Mouse (Mus musculus): ENCODE data around the gene Asb15.

Asb15 gene

DNA sequence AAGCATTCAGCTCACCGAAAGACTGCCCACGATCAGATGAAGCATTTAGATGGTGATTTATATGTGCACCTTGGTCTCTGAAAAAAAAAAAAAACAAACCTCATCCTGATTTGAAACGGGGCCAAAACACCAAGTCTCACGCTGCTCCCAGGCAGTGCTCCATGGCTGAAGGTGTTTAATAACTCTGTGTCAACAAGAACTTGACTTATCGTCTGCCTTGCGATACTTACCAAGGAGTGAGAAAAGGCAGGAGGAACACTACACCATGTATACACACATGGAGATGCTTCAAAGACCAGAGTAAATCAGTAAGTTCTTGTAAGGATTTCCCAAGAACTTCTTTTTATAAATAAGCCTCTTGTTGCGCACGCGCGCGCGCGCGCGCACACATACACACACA is 79.6 kb downstream of the Asb15 start:
- no peak for DNase-seq (ENCODE audit: low spot score in 2 of 2)

- DNase-seq (ENCODE audit: low spot score in 2 of 2), result no peak
These were observed 80.2 kb downstream of the Asb15 start for GRCm38 (mm10) chr6:24608129-24608528.

GRCm38 (mm10) chr6:24608682-24609081 is 80.7 kb downstream of the Asb15 start:
- DNase-seq (ENCODE audit: low spot score in 2 of 2), result no peak

DNA sequence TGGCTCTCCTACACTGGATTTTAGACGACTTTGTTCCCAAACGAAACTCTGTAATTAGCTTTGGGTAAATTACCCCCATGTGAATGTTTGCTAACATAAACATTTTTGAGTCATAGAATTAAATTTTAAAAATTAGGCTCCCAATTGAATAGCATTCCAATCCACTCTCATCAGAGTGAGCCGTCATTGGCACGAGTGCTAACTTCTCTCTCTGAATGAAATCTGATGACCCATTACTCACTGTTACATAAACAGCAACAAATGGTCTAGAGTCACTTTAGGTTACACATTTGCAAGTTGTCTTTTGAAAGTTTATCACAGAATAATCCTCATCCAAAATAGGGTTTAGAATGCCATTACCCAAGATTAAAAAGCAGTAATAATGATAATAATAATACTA is 81.6 kb downstream of the Asb15 start:
- DNase-seq (ENCODE audit: low spot score in 2 of 2), result no peak

DNA sequence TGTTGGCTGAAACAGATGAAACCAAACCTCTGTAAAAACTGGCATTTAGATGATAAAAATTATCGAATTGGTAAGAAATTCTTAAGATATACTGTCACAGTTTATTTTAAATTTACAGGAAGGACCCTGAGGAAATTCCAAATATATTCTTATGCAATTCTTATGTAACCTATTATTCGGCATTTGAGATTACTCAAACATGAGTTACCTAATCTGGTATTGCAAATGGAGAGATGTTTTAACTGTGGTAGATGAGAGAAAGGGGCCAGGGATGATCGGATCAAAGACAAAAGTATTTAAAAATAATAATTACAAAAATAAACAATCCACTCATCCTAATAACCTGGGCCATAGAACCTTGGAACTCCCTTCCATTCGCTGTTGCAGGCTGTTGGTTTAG is 82.4 kb downstream of the Asb15 start:
- DNase-seq (ENCODE audit: low spot score in 2 of 2), result no peak

DNA sequence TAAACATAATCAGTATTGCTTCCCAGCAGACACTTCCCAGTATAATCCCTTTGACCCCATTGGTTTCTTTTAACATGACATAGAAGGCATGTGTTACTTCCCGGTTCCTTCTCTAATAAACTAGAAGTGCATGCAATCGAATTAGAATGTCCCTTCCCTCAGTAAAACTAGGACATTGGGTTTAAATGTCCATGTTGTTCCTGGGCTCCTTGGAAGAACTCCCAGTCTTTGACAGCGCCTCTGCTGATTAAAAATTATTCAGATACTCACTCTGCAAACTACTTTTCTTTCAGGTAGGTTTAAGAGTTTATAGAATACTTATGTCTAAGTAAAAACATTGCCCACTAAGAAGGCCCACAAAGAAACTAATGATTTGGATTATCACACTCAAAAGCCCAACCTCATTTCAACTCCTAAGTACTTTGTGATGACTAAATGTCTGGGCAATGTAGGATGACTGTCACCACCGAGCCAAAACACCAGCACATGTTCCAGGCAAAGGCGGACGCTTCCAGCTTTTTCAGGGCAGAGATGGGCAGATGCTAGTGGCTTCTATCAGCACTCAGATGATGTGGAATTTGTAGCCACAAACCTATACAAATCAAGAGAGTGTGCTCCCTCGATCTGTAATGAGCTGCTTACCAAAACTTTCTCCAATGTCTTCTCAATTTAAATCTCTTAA is 84.3 kb downstream of the Asb15 start:
- DNase-seq (ENCODE audit: low spot score in 2 of 2), result no peak

DNA sequence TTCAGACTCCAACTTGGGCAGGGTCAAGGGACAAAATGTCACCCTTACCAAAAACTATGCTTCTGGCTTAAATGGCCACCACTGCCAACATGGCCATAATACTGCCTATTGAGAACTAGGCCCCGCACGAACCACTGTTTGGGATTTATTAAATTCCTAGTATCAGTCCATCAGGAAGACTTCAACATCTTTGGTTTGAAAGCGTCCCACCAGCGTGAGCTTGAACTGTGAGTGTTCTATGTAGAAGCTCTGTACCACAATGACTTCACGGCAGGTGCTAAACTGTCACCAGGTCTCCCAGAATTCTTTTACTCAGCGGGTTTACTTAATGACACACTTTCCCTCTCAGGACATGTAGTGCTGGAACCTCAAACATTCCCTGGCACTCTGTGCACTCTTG is 85.4 kb downstream of the Asb15 start:
- no peak for DNase-seq (ENCODE audit: low spot score in 2 of 2)

- DNase-seq (ENCODE audit: low spot score in 2 of 2), result no peak
These were observed 86.0 kb downstream of the Asb15 start for GRCm38 (mm10) chr6:24613918-24614317.

GRCm38 (mm10) chr6:24616746-24617145 is 88.8 kb downstream of the Asb15 start:
- no peak for DNase-seq (ENCODE audit: low spot score in 2 of 2)

DNA sequence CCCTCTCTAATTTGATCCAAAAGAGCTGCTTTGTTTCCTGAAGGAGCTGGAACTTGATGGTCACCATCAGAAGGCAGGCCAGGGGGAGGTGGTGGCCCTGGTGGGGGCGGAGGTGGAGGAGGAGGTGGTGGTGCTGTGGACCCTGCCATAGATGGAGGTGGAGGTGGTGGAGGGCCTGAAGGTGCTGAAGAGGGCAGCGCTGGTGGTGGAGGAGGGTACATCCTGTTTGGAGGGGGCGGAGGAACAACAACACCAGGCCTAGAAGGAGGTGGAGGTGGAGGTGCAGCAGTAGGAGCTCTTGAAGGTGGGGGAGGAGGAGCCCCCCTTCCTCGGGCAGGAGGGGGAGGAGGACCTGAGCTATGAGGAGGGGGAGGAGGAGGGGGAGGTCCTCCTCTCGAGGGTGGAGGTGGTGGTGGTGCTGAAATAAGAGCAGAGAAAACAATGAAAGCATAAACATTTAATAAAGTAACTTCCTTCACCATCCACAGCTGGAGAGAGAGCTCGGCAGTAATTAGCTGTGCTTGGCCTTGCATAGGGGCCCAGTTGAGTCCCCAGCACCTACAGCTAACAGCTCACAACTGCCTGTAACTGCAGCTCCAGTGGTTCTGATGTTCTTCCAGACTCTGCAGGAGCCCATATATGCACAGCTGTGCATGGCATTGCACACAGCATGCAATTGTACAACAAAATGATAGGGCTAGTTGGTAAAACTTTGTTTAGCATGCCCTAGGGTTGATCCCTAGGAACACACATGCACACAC is 91.5 kb downstream of the Asb15 start:
- DNase-seq (ENCODE audit: low spot score in 2 of 2), result no peak

GRCm38 (mm10) chr6:24620936-24621335 is 93.0 kb downstream of the Asb15 start:
- no peak for DNase-seq (ENCODE audit: low spot score in 2 of 2)

DNA sequence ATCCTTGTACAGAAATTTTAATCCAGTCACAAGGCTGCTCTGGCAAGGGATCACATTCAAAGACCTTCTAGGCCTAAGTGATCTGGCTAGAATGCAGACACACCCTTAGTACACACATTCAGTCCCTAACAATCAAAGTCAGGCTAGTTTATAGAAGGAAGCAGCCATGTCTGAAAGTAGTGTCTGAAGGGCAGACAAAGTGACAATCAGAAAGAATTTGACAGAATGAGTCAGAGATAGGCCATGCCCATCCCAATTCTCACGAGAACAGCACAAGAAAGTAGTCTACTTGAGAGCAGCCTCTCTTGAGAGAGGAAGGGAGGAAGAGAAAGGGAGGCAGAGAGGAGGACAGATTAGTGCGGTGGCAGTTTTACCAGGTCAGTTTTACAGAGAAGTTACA is 94.2 kb downstream of the Asb15 start:
- DNase-seq (ENCODE audit: low spot score in 2 of 2), result no peak
